Mouse (Mus musculus): ENCODE data around the gene 1520401A03Rik. TPM values are rescaled to one million over a fixed set of nuclear protein-coding genes. Genes with fewer than 3 reads are reported as not detected.

The 1520401A03Rik gene
- polyA plus RNA-seq (2012) = 0.04 TPM in 1 of 2 replicates, not detected in the other

DNA sequence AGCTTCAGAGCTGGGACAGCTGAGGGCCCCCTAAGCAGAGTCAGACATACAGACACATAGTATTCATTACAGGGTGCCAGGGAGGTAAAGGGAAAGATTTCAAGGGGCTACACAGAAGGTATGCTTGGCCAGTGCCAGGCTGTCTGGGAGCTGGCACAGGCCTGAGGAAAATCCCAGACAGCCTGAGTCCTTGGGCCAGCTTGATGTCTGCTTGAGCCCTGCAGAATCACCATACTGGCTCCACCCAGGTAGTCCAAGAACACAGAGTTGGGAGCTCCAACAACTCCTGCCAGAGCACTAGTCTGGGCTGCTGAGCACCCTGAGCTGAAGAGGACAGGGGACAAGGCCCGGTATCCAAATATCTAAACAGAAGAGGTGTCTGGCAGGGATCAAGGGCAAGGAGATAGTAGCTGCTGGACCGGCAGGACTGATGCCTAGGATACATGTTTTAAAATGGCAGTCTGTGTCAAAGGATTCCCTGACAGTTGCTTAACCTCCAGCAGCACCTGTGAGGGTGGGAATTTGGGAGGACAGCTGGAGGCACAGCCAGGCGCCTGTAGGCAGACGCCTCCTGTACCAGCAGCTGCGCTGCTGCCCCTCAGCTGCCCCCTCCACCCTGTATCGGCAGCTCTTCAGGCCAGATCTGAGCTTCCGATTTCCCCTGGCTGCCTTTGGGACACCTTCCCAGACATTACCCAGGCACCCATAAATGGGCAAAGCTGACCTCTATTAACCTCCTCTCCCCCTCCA is at the start of gene 1520401A03Rik:
Gene 1520401A03Rik (minus strand): TSS at position 408 of the 750 bp plus-strand sequence.

GRCm38 (mm10) chr17:23771284-23772218 is 49.0 kb upstream of the 1520401A03Rik start, which contains the start of gene Flywch1:
Flywch1 (minus strand) TSS chr17:23771602.

GRCm38 (mm10) chr17:23745301-23746251 is 23.0 kb upstream of the 1520401A03Rik start, which contains the start of gene Kremen2:
Kremen2 (minus strand) TSS chr17:23745833.

DNA sequence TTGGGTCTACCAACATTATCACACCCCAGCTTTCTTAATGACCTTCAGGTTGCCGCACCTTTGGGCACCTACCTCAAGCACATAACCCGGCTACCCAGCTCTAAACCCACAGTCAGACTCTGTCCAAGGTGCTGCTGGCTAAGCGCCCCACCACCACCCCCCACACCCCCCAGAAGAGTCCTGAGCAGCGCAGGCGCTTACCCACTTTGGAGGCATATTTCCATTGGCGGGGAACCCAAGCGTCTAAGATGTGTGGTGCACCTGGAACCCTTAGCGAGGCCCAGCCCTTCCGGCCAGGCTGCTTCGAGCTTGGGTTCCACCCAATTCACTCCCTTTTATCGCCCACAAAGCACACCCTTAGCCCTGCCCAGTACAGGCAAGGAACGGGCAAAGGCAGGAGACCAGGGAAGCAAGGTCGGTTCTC is 18.0 kb upstream of the 1520401A03Rik start, which contains the start of gene Paqr4:
Gene Paqr4 (minus strand): TSS at position 270 of the 424 bp plus-strand sequence.

GRCm38 (mm10) chr17:23725999-23726757 is 3.6 kb upstream of the 1520401A03Rik start, which contains the start of gene Pkmyt1:
Pkmyt1 (plus strand) TSS chr17:23726336.

GRCm38 (mm10) chr17:23683856-23684672 is 38.5 kb downstream of the 1520401A03Rik start, which contains the start of gene Cldn9:
Cldn9 (minus strand) TSS chr17:23684026.

GRCm38 (mm10) chr17:23679127-23679835 is 43.3 kb downstream of the 1520401A03Rik start, which contains the start of gene Cldn6:
Cldn6 (plus strand) TSS chr17:23679249.

DNA sequence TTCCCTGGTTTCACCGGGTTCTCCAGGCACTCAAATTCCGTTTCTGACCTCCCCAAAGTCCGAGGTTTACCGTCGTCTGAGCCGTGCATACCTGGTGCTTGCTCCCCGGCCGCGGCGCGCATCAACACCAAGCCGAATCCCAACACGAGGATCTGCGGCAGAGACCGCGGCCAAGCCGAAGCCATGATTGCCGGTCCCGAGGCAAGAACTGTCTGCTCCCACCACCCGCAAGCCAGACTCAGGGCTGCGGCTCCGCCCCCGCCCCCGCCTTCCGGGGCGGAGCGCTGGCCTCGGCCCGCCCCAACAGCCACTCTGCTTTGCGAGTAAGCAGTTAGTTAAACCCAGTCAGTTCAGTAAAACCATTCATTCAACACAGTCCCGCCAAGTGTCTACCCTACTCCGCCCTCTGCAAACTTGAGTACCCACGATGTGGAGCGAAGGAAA is 45.3 kb downstream of the 1520401A03Rik start, which contains the start of gene Tnfrsf12a:
Gene Tnfrsf12a (minus strand): TSS at position 233 of the 444 bp plus-strand sequence.

GRCm38 (mm10) chr17:23673424-23674073 is 49.0 kb downstream of the 1520401A03Rik start, which contains the start of the genes Hcfc1r1 and Thoc6:
Hcfc1r1 (plus strand) TSS chr17:23673596.
Thoc6 (minus strand) TSS chr17:23673882.

GRCm38 (mm10) chr17:23660117-23660875 is 62.3 kb downstream of the 1520401A03Rik start, which contains the start of gene Bicdl2:
Bicdl2 (plus strand) TSS chr17:23660506.

Other genes with a start within 250 kb of the 1520401A03Rik start
- gene Vmn2r117, start 243.1 kb downstream of the 1520401A03Rik start, polyA plus RNA-seq (2012) = not detected in 2 replicates
- 14.9 and 16.4 TPM in 2 replicates for gene Zfp213, start 158.5 kb downstream of the 1520401A03Rik start, polyA plus RNA-seq (2012)
- 0.21 and 0.53 TPM in 2 replicates for gene Zfp13, start 123.3 kb downstream of the 1520401A03Rik start, polyA plus RNA-seq (2012)
- 0.04 TPM in 1 of 2 replicates, not detected in the other for gene Zscan10, start 121.9 kb downstream of the 1520401A03Rik start, polyA plus RNA-seq (2012)
- 3.6 and 6.2 TPM in 2 replicates for gene Mmp25, start 77.5 kb downstream of the 1520401A03Rik start, polyA plus RNA-seq (2012)
- 0.12 TPM in 1 of 2 replicates, not detected in the other for gene Bicdl2, start 62.3 kb downstream of the 1520401A03Rik start, polyA plus RNA-seq (2012)
- gene Hcfc1r1, start 49.2 kb downstream of the 1520401A03Rik start, polyA plus RNA-seq (2012) = 198 and 201 TPM in 2 replicates
- 85.4 and 101 TPM in 2 replicates for gene Thoc6, start 48.9 kb downstream of the 1520401A03Rik start, polyA plus RNA-seq (2012)
- 59.9 and 90.1 TPM in 2 replicates for gene Tnfrsf12a, start 45.3 kb downstream of the 1520401A03Rik start, polyA plus RNA-seq (2012)
- not detected in 2 replicates for gene Cldn6, start 43.5 kb downstream of the 1520401A03Rik start, polyA plus RNA-seq (2012)
- not detected in 2 replicates for gene Cldn9, start 38.8 kb downstream of the 1520401A03Rik start, polyA plus RNA-seq (2012)
- gene Pkmyt1, start 3.6 kb upstream of the 1520401A03Rik start, polyA plus RNA-seq (2012) = 234 and 248 TPM in 2 replicates
- gene Paqr4, start 18.1 kb upstream of the 1520401A03Rik start, polyA plus RNA-seq (2012) = 6.6 and 11.9 TPM in 2 replicates
- 0.10 and 0.19 TPM in 2 replicates for gene Kremen2, start 23.1 kb upstream of the 1520401A03Rik start, polyA plus RNA-seq (2012)
- gene Flywch1, start 48.8 kb upstream of the 1520401A03Rik start, polyA plus RNA-seq (2012) = 48.3 and 66.6 TPM in 2 replicates
- 13.9 and 18.9 TPM in 2 replicates for gene Flywch2, start 63.3 kb upstream of the 1520401A03Rik start, polyA plus RNA-seq (2012)
- 226 and 408 TPM in 2 replicates for gene Srrm2, start 67.7 kb upstream of the 1520401A03Rik start, polyA plus RNA-seq (2012)
- gene Elob, start 106.4 kb upstream of the 1520401A03Rik start, polyA plus RNA-seq (2012) = 607 and 611 TPM in 2 replicates
- gene Prss33, start 113.3 kb upstream of the 1520401A03Rik start, polyA plus RNA-seq (2012) = not detected in 2 replicates
- not detected in 2 replicates for gene Prss32, start 121.1 kb upstream of the 1520401A03Rik start, polyA plus RNA-seq (2012)
- gene Prss41, start 121.4 kb upstream of the 1520401A03Rik start, polyA plus RNA-seq (2012) = not detected in 2 replicates
- gene Prss21, start 145.3 kb upstream of the 1520401A03Rik start, polyA plus RNA-seq (2012) = not detected in 2 replicates
- not detected in 2 replicates for gene Dcpp1, start 158.1 kb upstream of the 1520401A03Rik start, polyA plus RNA-seq (2012)
- gene Dcpp2, start 158.1 kb upstream of the 1520401A03Rik start, polyA plus RNA-seq (2012) = not detected in 2 replicates
- not detected in 2 replicates for gene Dcpp3, start 194.7 kb upstream of the 1520401A03Rik start, polyA plus RNA-seq (2012)
- gene Sbp, start 218.9 kb upstream of the 1520401A03Rik start, polyA plus RNA-seq (2012) = not detected in 2 replicates
- not detected in 2 replicates for gene Sbpl, start 232.5 kb upstream of the 1520401A03Rik start, polyA plus RNA-seq (2012)